Mouse (Mus musculus): ENCODE measurements around the gene Col6a6. TPM values are rescaled to one million over a fixed set of nuclear protein-coding genes. Genes with fewer than 3 reads are reported as not detected.

Col6a6 gene
- total and polyA plus RNA-seq, 3 experiments, result not detected

GRCm38 (mm10) chr9:105787800-105788199, 40.2 kb downstream of the Col6a6 start:
- Histone ChIP-seq H3K9ac (ENCODE audit: control insufficient read depth, low read depth, low read length, poor library complexity, severe bottlenecking) (no peak overlapping the region), H3K27me3 (ENCODE audit: control insufficient read depth in 1 of 2, insufficient read depth in 2 of 2, low read length in 2 of 2) (no peaks in the 10 kb centered on the region), H3K9me3 (replicated peaks; ENCODE audit: insufficient read depth, low read length) (no peaks in the 10 kb centered on the region), H3K36me3 (ENCODE audit: control insufficient read depth in 1 of 2, insufficient read depth in 2 of 2, low read length in 2 of 2) (no peaks in the 10 kb centered on the region), H3K4me1 (ENCODE audit: control insufficient read depth in 1 of 2, insufficient read depth in 2 of 2, low read length in 2 of 2) (no peaks in the 10 kb centered on the region), H3K27ac (ENCODE audit: control insufficient read depth, low read depth, low read length) (no peak overlapping the region), H3K4me3 (ENCODE audit: control insufficient read depth in 1 of 2, insufficient read depth in 1 of 2, low read depth in 2 of 2, low read length in 2 of 2) (no peak overlapping the region), H3K79me2 (ENCODE audit: control insufficient read depth, insufficient read depth, low read length, poor library complexity) (no peaks in the 10 kb centered on the region)
- DNase-seq (ENCODE audit: low read depth, low spot score), result no peak
- TF ChIP-seq ZC3H11A (IDR thresholded peaks at IDR 0.05; ENCODE audit: low read depth, low read length) (no peak), TAL1 (IDR thresholded peaks at IDR 0.05; ENCODE audit: low read length) (no peak), MYB (IDR thresholded peaks at IDR 0.05; ENCODE audit: low read depth, low read length) (no peak), UBTF (IDR thresholded peaks at IDR 0.05; ENCODE audit: borderline replicate concordance, insufficient read depth, low read depth, low read length) (no peak), MYC (IDR thresholded peaks at IDR 0.05; ENCODE audit: low read depth, low read length) (no peak), SMC3 (IDR thresholded peaks at IDR 0.05; ENCODE audit: low read depth, low read length) (no peak), MAFK (IDR thresholded peaks at IDR 0.05; ENCODE audit: borderline replicate concordance, low read depth, low read length) (no peak), ZNF384 (IDR thresholded peaks at IDR 0.05; ENCODE audit: low read depth, low read length) (no peak), MAZ (IDR thresholded peaks at IDR 0.05; ENCODE audit: low read depth, low read length) (no peak), GABPA (IDR thresholded peaks at IDR 0.05; ENCODE audit: low read depth, low read length) (no peak), POLR2AphosphoS5 (IDR thresholded peaks at IDR 0.05; ENCODE audit: borderline replicate concordance, low read depth, low read length) (no peak), POLR2AphosphoS2 (IDR thresholded peaks at IDR 0.05; ENCODE audit: low read length) (no peak)

- Histone ChIP-seq H3K36me3 (ENCODE audit: control insufficient read depth in 1 of 2, insufficient read depth in 2 of 2, low read length in 2 of 2) (no peaks in the 10 kb centered on the region), H3K27ac (ENCODE audit: control insufficient read depth, low read depth, low read length) (no peak overlapping the region), H3K4me3 (ENCODE audit: control insufficient read depth in 1 of 2, insufficient read depth in 1 of 2, low read depth in 2 of 2, low read length in 2 of 2) (no peak overlapping the region), H3K79me2 (ENCODE audit: control insufficient read depth, insufficient read depth, low read length, poor library complexity) (no peaks in the 10 kb centered on the region), H3K4me1 (ENCODE audit: control insufficient read depth in 1 of 2, insufficient read depth in 2 of 2, low read length in 2 of 2) (no peaks in the 10 kb centered on the region), H3K9me3 (replicated peaks; ENCODE audit: insufficient read depth, low read length) (no peaks in the 10 kb centered on the region), H3K9ac (ENCODE audit: control insufficient read depth, low read depth, low read length, poor library complexity, severe bottlenecking) (no peak overlapping the region), H3K27me3 (ENCODE audit: control insufficient read depth in 1 of 2, insufficient read depth in 2 of 2, low read length in 2 of 2) (no peaks in the 10 kb centered on the region)
- no peak for DNase-seq (ENCODE audit: low read depth, low spot score)
- TF ChIP-seq EP300 (IDR thresholded peaks at IDR 0.05; ENCODE audit: low read depth in 1 of 2, low read length in 2 of 2) (no peak), BHLHE40 (IDR thresholded peaks at IDR 0.05; ENCODE audit: borderline replicate concordance, low read depth, low read length) (no peak), POLR2AphosphoS2 (IDR thresholded peaks at IDR 0.05; ENCODE audit: low read length) (no peak), GABPA (IDR thresholded peaks at IDR 0.05; ENCODE audit: low read depth, low read length) (no peak), CHD1 (IDR thresholded peaks at IDR 0.05; ENCODE audit: low read depth, low read length) (no peak), GATA1 (IDR thresholded peaks at IDR 0.05; ENCODE audit: low read depth, low read length) (no peak), TBP (IDR thresholded peaks at IDR 0.05; ENCODE audit: low read depth, low read length) (no peak), CTCF (IDR thresholded peaks at IDR 0.05 in 2 of 3, conservative IDR thresholded peaks at IDR 0.05 in 1 of 3; ENCODE audit: control insufficient read depth in 1 of 3, insufficient read depth in 1 of 3, low read depth in 2 of 3, low read length in 3 of 3, poor library complexity in 1 of 3, severe bottlenecking in 1 of 3) (no peak), TCF12 (IDR thresholded peaks at IDR 0.05; ENCODE audit: low read depth, low read length) (no peak)
Observed at GRCm38 (mm10) chr9:105784026-105784425, 43.9 kb downstream of the Col6a6 start.
